Mouse (Mus musculus): ENCODE measurements around the gene Inafm2.

Inafm2 gene

GRCm38 (mm10) chr2:118745232-118745884, at the start of gene Inafm2:
Gene Inafm2 (plus strand): TSS chr2:118745758.
- peak; percentile 93 for DNase-seq

DNA sequence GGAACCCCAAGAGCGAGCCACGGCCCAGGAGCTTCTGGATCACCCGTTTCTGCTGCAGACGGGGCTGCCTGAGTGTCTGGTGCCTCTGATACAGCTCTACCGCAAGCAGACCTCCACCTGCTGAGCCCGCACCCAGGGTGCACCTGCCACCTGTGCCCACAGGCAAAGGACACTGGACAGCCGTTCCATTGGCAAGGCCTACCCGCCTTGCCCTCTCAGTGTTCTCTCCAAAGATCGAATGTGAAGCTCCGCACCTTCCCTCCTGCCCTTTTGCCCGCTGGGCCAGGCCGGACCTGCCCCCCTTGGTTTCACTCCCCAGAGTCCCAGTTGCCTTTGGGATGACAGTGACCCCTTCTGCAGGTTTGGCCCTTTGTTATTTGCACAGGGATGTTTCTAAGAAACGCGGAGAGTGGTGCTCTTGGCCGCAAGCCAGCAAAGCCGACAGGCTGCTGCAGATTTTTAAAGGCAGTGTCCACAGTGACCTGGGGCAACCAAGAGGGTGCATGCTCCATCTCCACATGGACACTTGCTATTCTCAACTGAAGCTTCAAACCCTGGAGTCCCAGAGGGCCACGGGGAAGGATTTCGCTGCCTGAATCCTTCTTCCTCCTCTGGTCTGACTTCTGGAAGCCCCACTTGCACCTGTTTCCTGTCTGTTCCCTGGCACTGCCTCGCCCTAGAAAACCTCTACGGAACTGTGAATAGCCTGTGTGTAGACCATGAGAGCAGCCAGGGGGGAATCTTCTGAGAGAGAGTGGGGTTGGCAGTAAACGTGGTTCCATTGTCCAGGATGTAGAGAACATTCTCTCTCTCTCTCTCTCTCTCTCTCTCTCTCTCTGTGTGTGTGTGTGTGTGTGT, 48.9 kb upstream of the Inafm2 start:
- DNase-seq, result no peak

DNA sequence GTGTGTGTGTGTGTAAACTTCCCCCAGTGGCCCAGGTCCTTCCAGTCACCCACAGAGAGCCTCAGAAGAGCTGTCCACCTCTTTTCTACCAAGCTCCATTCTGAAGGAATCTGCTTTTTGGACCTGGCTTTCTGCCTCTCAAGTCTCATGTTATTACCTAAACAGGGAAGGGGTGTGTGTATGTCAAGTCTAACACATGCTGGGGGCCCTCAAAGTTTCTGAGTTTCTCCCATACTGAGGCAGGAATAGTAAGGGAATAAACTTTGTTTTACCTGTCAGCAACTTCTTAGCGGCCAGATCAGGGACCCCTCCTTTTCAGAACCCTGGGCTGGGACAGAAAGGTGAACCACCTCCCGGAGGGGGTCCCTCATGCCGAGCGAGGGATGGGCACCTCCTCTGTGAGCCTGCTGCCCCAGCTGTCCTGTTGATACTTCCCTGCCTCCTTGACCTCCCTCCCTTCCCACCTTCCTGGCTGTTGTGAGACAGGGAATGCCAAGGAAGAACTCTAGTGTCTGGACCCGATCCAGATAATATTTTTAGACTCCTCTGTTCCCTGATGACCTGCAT, 48.2 kb upstream of the Inafm2 start:
- DNase-seq, result no peak

DNA sequence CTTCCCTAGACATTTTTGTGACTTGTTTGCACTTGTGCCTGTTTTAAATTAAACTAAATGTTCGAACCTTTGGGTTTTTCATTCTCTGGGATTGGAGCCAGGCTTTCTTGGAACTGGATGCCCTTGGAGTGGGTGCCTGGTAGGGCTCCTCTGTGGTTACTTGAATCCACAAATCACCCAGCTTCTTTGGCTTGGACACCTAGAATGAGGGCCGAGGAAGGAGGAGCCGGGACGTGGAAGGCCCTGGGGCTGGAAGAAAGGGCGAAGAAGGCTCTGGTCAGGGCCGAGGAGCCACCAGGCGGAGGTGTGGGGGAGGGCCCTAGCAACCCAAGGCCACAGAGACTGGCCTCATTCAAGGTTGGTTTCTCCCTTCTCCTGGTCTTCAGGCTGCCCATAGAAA, 47.6 kb upstream of the Inafm2 start:
- DNase-seq, result peak; percentile 65

DNA sequence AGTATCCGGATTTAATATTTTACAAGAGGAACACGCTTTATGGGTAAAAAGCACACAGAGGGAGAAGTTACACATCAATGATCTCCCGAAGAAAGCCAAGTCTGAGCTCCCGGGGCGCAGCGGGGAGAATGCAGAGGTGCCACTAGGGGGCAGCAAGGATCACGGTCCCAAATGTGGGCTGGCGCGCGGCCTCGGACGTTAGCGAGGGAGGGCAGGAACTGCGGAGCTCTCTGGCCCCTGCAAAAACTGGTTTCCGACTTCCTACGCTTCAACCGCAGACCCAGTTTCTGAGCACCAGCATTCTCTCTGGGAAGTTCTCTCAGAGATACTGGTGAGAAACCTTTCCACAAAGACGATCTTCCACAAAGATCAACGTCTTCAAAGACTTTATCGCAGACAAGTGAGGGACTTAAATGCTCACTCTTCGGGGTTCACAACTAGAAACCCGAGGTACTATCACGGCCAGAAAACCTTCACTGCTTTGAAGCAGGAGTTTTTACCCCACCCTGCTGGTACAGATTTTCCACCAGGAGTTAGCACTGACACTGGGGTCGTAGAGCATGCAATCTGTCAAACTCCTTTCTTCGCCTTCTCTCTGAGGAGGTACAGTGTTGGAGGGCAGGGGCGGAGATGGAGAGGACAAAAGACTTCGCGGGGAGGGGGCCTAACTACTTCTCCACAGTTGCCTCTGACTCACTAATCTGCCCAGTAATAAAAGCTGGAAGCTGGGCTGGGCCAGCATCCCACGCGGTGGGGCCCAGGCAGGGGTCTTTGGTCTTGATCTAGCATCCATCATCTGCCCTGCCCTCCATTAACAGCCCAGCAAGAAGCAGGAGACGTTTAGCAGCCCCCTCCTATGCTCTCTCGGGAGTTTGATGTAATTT, 45.1 kb upstream of the Inafm2 start:
- peak; percentile 90 for DNase-seq

DNA sequence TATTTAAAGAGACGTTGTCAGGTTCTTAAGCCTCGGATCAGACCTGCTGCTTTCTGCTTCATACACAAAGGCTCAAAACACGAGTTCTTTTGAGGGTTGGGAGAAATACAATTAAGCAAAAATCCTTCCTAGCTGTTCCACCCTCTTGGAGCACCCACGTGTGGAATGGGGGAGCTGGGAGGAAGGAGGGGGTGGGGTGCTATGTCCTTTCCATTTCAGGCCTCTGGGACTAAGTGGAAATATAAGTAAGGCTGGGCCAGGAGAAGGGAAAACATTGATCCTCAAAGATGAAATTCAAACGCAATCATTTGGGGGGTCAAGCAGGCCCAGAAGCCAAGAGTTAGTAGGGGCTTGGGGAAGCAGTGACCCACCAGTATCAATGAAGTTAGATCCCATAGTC, 44.4 kb upstream of the Inafm2 start:
- no peak for DNase-seq

- DNase-seq, result no peak
These were observed 43.3 kb upstream of the Inafm2 start for GRCm38 (mm10) chr2:118701971-118702882.

- DNase-seq, result peak; percentile 58
These were observed 42.4 kb upstream of the Inafm2 start for GRCm38 (mm10) chr2:118702883-118703761.

GRCm38 (mm10) chr2:118703913-118704730, 41.4 kb upstream of the Inafm2 start, which contains the start of gene Ankrd63:
Gene Ankrd63 (minus strand): TSS chr2:118703963.
- no peak for DNase-seq

DNA sequence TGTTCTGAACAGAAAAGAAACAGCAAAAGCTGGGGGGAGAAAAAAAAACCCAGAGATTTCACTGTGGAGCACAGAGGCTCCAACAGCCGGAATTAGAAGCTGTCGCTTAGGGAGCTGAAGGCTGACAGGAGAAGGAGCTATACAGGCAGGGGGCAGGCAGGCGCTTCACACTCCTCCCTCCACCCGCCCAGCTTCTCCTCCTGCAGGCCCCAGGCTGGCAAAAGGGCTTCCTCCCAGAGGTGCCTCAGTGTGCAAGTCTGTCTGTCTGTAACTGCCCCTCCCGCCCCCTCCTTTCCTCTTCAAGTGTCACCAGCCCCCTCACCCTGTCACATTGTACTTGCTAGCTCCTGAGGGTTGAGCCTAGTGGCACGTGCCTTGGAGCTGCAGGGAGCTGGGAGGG, 39.1 kb upstream of the Inafm2 start:
- no peak for DNase-seq

GRCm38 (mm10) chr2:118708472-118708871, 37.1 kb upstream of the Inafm2 start:
- DNase-seq, result no peak

- no peak for DNase-seq
These were observed 35.8 kb upstream of the Inafm2 start for GRCm38 (mm10) chr2:118709655-118710221.

- no peak for DNase-seq
These were observed 34.5 kb upstream of the Inafm2 start for GRCm38 (mm10) chr2:118711038-118711494.

GRCm38 (mm10) chr2:118713631-118714030, 31.9 kb upstream of the Inafm2 start:
- no peak for DNase-seq

DNA sequence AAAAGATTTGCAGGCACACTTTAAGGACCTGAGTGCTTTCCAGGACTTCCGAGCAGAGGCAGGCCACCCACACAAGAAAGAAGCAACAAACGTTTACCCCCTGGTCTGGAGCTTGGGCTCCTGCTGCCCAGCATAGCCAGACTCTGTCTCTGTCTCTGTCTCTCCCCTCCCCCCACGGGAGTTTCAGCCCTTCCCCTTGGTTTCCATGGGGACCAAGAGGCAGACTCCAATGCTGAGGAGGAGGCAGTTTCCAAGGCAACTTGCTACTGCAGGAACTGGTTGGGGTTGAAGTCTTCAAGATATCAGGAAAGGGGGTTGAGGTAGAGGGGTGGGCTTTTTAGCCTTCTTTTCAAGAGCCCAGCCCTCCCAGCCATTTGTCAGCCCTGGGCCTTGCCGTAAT, 31.3 kb upstream of the Inafm2 start:
- no peak for DNase-seq

GRCm38 (mm10) chr2:118716677-118717076, 28.9 kb upstream of the Inafm2 start:
- DNase-seq, result no peak

DNA sequence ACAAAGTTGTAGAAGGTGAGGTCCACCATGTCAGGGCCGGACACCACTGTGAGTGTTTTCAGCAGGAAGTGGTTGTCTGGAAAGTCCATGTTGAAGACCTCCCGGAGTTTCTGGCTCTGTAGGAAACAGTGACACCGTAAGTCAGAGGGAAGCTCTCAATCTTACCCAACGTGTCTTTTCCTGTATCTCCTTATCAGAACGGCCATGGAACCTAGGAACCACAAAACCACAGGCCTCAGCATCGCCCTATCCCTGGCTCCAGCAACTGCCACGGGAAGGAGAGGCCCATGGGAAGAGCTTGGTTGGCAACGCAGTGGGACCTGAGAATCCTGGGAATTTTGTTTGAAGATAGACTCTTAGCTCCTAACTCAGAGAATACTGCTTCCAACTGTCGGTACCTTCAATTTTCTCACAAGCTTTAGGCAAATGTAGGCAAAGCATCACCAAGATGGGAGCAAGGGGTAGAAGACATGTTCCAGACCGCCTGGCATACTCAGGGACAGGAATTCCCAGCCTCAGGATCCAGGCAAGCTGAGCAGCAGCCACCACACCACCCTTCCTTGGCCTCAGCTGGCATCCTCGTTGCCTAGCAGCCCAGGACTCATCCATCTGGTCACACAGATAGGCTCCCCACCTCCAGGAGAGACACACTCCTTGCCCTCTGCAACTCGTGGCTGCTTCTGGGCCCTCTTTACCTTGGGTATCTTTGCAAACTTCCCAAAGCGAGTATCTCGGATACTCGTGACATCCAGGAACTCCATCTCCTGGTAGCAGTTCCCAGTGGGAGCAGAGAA, 21.7 kb upstream of the Inafm2 start:
- DNase-seq, result no peak

DNA sequence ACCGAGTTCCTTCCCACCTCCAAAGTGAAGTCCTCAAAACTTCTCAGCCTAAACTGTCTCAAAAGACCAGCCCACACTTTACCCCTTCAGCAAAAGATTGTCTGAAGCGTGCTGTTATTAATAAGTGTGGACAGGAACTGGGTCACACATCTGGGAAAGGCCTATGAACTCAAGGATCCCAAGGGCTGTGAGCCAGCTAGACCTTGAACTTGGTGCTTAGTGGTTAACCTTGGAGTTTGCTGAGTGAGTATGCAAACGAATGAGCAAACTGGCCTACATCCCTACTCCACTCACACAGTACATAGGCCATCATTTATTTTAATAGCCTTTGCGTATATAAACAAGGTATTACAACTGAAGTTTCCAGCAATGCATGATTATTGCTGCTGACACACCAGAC, 20.0 kb upstream of the Inafm2 start:
- peak; percentile 67 for DNase-seq

Measured in kidney, adult 9 months (tissue).